Mouse (Mus musculus) spleen, postnatal 36 days (tissue): ENCODE measurements around the gene Foxn3.

Source experiments
- DNase-seq, 2 experiments: peaks; one replicate each; pipeline ENCODE4 v3.0.0; 2022; ENCODE audit warnings: low spot score in 2 of 2, mixed read lengths in 1 of 2

The Foxn3 gene

DNA sequence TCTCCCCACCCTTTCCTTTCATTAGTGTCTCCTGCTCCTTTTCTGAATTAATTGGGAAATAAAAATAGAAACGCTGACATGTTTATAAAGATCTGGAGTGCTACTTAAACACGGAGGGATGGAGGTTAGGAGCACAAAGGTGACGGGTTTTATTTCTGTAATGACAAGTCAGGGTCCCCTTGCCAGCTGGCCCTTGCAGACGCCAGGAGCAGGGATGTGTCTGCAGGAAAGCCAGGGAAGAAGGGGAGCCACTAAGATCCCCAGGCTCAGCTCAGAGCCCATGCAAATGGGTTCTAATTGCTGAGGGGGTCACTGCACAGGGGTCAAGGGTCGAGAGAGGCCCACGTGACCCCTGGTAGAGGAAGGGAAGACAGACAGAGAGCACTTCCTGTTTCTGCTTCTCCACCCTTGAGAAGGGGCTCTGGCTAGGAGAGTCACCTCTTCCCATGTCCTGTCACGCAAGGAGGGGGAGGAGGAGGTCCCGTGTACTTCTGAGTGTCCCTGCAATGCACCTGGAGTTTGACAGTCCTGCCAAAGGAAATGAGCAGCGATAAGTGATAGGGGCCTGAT, 36.7 kb downstream of the Foxn3 start:
- DNase-seq: no peak

DNA sequence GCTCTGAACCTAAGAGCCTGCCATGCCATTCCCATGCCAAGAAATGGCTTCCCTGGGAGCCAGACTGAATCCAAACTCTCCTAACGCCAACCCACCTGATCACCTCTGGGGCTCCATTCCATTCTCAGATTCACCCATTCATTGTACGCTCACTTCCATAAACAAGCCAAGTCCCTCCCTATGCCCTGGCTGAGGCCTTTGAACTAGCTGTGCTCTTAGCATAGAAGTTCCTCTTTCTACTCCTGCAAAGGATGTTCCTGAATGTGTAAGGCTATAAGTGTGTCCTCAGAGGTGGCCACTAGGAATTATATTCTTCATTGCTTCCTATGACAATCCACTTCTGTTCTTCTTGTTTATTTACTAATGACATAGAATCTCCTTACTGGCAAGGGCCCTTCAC, 40.5 kb downstream of the Foxn3 start:
- no peak for DNase-seq

DNA sequence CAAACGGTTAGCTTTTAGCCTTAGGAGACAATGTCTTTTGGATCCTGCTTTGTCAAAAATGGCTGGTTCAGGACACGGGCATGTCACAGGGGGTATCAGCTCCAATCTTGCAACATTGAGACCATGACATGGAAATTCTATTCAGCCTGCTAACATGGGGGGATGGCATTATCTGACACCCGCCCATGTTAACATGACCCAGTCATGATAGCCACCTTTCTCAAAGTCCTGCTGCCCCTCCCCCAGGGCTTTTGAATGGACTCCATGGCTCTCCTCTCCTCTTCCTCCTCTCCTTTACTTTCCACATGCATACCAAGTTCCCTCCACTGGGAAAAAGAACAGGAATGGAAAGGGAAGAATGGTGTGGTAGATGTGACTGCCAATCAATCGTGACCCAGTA, 43.5 kb downstream of the Foxn3 start:
- DNase-seq: no peak

DNA sequence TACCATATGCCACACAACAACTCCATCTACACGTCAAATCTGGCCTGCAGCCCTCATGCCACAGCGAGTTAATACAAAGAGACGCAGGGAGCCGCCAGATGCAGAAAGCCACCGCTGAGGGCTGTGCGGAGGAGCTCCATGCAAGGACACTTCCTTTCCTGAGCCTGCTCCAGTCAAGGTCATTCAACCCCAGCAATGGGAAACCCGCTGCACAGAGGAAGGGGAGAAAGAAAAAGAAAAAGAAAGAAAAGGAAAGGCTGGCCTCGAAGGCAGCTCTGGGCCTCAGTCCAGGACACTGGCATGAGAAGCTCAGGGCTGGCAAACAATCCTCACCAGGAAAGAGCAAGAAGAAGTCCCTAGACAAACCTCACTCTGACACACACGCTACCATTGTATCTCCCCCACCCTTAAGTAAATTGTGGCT, 44.2 kb downstream of the Foxn3 start:
- no peak for DNase-seq

DNA sequence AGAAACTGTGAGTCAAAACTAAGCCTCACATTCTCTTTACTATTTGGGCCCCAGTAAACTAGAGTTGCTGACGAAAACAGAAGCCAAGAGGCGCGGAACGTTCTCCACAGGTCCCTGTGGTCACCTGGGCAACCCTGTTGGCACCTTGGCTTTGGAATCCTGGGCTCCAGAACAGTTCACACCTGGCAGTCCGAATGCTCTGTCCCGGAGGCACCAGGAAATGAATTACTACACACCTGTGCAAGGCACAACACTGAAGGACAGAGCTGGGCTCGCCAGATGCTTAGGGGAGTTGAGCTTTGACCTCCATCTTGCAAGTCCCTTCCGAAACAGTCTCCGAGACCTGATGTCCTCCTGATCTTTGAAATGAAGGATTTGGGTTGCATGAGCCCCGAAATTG, 44.7 kb downstream of the Foxn3 start:
- DNase-seq: no peak

DNA sequence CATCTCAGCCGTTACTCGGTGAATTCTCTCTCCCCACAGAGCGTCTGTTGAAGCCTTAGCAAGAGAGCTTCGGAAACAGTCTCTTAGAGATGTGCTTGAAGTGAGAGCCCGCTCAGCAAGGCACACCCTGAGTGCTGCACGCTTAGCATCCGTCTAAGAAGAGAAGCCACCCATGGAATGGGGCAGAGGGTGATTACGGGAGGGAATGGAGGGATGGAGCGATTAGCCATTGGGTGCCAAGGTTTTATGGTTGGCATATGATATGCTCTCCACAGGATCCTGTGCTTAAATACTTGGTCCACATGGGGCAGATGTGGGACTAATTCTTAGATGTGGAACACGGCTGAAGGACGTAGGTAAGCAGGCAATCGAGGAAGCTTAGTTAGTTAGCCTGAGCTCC, 45.3 kb downstream of the Foxn3 start:
- no peak for DNase-seq

DNA sequence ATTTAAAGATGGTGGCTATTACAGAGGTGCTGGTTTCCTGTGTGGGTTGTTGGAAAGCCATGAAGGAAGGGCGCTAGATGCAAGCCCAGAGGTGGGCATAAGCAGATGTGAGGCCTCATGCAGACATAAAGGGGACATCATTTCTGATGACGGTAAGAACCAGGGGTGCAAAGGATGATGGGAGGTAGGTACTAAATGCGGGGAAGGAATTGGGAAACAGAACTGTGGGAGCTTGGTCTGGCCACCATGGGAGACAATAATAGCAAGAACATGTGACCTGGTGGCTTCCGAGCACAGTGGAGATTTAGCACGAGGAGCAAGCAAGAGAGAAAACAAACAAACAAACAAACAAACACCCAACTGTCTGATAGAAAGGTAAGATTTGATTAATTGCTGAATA, 46.1 kb downstream of the Foxn3 start:
- DNase-seq: no peak

DNA sequence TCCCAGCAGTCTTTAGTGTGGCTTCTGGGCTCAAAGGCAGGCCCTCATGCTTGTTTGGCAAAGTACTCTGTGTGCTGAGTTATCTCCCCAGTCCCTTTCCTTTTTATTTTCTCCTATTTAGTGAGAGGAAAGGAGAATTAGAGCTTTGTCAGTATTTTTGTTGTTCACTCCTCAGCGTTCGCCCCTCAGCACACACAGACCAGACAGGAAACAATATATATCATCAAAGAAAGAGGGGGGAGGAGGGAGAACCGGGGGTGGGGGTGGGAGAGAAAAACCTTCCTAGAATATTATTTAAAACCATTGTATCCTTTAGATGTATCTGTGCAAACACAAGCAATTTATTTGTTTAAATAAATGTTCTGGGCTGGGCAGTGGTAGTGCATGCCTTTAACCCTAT, 47.9 kb downstream of the Foxn3 start:
- no peak for DNase-seq

DNA sequence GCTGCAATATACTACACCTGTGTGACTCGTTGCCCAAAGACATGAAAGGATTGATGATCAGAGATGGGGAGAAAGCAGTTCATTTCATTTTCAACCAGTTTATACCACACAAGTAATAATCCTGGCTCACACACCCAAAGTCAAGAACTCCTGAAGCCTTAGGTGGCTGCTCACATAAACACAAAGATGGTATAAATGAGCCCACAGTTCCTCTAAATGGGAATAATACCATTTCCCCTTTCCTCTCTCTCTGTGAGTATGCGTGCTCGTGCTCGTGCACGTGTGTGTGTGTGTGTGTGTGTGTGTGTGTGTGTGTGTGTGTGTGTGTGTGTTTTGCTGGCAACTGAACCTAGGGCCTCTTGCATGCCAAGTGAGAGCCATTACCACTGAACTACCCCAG, 51.7 kb downstream of the Foxn3 start:
- no peak for DNase-seq

DNA sequence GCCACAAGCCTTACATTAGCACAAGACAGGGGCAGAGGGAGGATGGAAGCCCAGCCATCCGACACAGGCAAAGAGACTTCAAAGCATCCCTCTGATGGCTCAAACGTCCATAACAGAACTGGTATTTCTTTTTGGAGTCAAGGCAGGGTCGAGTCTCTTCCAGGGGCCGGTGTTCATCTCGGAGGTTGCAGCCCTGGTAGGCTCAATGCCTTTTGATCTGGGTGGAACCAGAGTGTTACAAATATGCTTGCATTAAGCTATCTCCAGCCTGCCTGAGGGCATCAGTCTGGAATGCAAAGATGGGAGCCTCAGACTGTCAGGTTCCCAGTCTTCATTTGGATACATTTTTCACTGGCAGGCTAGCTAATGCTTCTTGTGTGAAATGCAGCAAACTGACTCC, 52.6 kb downstream of the Foxn3 start:
- DNase-seq: no peak

DNA sequence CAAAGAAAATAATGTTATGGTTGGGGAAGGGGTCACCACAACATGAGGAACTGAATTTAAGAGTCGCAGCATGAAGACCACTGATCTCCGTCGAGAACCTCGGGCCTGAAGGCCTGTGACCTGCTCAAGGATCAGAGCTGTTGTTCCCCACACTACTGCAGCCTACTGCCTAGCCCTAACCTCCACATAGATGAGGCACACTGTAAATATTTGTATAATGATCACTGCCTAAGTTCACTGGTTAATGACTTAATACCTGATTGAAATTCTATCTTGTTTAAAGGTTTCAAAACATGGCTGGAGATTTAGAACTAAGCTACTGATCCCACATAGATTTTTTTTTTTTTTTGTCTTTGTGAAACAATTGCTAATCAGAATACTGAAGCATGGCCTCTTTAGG, 61.2 kb downstream of the Foxn3 start:
- DNase-seq: no peak

DNA sequence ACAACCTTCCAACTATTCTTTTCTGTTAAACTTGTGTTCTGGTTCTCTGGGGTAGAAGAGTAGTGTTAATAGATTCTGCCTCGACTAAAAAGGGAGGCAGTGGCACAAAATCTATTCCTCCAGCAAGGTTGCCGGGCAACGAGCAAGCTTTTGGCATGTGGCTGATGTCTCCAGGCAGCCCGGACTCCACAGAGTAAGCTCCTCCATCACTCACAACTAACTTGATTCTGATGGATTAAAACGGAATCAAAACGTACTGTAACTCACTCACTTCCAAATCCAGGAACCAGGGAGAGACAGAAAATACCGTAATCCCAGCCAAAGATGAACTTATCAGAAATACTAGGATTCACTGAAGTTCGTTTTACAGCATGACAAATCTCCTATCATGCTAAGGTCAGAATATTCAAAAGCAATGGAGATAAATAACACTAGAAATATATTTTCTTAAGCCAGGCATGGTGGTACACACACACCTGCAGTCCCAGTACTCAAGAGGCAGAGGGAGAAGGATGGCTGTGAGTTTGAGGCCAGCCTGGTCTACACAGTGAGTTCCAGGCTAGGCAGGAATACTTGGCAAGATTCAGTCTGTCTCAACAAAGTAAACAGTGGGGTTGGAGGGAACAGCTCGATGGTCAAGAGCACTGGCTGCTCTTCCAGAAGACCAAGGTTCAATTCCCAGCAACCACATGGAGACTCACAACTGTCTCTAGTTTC, 64.2 kb downstream of the Foxn3 start:
- no peak for DNase-seq

DNA sequence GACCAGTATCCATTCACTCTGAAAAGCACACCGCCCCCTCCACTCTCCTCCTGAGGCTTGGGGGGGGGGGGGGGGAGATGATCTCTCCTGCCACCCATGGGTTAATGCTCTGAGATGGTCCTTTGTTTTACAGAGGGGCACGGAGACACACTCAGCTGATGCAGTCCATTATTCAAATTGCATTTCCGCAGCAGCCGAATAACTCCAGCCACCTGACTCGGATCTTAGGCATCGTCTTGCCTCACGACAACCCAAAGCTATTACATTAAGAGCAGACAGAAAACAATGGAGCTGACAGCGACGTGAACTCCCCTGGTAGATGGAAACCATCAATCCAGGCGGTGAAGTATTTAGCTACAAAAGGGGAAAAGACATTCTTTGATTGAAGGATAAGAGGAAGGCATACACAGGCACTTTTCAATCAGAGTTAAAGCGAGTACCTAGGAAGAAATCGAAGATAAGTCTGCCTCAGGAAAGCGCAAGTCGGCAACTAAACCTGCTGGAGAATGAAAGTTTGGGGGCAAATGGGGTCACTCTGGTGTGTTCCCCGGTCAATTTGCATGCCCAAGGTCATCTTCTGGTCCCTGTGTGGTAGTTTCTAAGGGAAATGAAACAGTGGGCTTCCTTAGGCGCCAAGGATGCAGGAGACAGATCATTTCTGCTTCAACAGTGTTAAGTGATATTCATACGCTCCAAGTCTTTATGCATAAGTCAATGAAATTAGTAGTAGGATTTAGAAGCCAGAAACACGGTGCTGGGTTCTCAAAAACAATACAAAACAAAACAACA, 65.0 kb downstream of the Foxn3 start:
- no peak for DNase-seq

DNA sequence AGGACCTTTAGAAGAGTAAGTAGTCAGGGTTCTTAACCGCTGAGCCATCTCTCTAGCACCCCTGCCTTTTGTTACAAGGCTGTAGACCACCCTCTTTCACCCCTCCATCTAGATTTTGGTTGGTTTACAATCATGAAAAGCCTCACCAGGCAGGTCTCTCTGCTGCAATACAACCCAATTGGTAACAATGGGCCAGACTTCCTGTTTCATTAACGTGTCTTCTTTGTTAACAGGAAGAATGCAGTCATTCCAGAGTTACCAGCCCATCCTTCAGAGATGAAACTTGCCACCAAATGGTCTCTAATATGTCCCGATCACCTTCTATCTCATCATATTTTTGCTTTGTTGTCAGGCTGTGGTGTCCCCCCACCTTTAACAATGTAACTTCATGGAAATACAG, 66.4 kb downstream of the Foxn3 start:
- DNase-seq: no peak

DNA sequence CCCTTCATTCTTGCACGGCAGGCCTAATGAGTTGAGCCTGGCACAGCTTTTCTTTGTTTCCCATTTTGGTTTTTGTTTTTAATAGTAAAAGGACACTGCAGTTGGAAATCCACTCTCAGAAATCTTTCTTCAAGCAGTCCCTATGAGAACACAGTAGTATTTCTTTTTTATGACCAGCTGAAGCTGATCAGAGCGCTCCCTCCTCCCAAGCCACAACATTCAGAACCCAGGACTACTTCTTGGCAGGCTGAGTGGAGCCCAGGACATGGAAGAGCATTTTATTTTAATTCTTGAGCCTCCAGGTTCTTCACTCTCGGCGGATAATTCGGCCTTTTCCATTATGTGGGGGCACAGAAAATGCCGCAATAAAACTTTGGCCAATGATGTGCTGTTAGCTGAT, 73.2 kb downstream of the Foxn3 start:
- DNase-seq: no peak

DNA sequence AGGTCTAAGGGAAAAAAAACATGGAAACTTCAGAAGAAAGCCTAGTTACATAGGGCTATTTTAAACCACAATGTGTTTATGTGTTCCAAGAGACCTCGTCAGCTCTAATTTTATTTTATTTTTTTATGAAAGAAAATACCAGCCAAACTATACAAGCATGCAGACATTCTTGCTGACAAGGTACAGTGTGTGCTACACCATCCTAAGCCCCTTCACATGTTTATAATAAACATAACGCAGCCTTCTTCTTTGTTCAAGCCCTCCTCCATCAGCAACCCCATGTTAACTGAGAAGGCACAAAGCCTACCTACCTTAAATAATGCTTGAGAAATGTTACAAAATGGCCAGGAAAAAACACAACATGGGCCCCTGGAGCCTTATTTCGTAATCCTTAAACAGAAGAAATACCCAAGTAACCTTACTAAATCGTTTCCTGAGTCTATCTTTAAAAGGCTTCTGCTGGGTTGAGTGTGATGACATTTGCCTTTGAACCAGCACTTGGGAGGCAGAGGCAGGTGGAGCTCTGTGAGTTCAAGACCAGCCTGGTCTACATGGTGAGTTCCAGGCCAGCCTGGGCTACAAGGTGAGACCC, 74.3 kb downstream of the Foxn3 start:
- DNase-seq: no peak

DNA sequence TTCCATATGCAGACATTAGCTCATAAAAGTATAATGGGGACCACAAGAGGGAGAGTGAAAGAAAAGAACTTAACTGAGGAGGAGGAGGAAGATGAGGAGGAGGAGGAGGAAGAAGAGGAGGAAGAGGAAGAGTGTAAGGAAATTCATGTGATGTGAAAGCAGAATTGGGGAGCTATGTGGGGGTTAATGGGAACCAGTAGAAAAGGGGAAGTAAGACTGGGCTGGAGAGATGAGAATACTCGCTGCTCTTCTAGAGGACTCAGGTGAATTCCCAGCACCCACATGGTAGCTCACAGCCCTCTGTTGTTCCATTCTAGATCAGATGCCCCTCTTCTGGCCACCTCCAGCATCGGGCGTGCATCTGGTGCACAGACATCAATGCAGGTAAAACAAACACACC, 83.0 kb downstream of the Foxn3 start:
- DNase-seq: peak in 1 of 2 experiments; percentile 11

DNA sequence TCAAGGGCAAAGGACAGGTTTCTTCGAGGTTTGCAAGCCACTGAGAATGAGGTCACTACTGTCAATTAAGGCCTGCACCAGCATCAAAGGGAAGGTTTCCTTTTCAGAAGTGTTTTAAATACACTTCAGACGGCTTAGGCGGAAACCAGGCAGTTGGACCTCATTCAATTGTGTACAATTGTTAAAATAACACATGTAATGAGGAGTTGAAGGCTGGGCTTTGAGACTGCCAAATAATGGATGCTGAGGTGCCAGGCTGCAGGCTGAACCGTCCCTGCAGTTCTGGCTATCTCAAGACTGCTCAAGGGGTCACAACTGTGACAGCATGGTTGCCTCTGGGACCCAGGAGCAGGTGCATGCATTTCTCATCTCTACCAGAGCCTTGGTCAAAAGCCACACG, 89.2 kb downstream of the Foxn3 start:
- no peak for DNase-seq

DNA sequence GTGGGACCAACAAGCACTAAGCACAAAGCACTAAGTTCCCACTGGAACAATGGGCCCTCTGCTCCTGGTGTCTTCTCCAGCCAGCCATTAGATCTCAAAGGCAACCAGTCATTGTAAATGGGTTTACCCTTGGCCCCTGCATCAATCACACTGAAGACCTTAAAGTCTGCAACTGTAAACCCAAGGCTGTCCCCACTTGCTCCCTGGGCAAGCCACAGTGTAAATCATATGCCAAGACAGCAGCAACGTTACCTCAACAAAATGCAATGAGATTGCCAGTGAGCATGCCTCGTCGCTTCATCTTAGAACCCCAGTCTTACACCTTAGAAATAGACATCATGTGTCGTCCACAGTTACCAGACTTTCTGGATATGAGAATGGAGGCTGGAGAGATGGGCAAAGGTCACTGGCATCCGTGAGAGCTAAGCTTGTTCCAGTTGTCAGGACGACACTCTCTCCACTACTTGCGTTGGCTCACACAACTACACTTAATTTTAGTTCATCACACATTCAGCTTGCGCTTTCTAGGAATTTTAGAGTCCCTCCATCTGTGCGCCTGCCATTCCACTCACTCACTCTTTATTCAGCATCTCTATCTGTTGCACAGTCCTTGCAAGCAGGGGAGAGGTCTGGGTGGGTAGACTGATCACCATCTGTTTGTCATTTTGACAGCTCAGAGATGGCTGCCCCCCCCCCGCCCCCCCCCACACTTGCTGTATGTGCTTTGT, 89.8 kb downstream of the Foxn3 start:
- no peak for DNase-seq

DNA sequence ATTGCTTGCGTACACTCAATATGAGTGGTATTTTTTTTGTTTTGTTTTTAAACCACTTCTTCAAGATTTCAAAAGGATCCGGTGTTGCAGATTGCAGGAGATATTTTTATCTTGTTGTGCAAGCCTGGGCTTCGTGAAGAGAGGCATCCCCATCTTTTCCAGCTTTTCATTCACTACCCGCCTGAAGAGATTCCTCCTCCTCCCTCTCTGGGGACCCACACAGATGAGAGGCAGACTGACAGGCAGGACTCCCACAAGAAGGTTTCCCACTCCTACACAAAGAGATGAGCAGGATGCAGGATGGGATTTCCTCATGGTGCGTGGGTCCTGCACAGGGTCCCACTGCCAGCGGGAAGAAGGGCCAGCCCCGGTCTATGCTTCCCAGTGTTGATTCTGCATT, 92.0 kb downstream of the Foxn3 start:
- no peak for DNase-seq

DNA sequence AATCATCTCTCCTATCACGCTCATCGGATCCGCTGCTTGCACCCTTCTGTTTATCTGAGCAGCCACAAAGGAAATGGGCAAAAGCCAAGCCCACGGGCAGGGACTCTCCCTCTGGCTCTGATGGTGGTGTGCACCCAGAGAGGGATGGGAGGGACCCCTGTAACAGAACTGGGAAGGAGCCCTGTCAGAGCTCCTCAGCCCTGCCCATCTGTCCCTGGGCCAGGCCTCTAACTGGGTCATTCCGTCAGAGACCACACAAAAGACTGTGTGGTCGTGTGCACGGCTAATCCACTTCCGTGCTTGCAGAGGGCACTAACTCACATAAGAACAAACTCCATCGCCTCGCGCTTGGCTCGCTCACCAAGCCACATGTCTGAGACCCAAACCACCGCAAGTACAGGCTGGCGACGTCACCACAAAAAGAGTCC, 95.5 kb downstream of the Foxn3 start:
- DNase-seq: peak; percentile 28 to 40

DNA sequence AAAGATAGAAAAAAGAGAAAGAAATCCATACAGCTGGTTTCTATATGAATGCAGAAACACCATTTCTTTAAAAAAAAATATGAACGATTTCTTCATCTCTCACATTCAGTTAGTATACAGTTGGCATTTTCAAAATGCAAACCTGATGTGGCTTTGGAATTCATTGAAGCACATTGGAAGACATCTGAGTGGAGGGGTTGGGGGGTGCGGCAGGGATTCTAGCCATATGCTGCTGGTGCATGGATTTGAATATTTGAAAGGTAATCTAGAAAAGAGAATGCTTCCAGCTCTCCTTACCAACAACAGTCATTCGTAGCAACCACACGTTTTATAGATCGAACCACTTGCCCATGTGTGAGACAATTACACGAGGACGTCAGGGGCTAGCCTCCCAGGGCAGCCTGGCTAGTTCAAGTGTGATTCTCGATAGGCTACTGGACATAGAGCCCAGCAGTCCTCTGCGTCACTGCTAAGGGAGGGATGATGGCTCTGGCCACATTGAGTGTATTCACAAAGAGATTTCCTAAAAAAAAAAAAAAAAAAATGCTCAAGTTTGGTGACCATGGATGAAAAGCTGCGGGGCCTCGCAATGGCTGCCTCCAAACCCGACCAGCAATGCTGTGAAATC, 96.0 kb downstream of the Foxn3 start:
- DNase-seq: no peak
